22 mouse cellular contexts compared by ENCODE assay signal in the genomic region with DNA sequence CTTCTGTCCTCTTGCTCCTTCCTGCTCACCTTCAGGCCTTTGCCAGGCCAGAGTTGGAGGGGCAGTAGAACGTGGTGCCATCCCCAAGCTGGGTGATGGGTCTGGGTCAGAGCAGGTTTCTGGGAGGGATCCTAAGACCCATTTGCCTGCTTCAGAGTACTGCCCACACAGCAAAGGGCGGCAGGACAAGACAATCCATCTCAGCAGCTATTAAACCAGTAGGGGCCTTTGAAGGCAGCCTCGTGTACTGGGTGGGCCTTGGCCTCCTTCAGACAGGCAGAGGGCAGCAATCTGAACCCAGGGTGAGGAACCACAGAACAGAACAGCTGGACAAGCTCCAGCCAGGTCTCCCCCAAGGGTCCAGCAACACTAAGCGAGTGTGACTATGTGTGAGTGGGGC. TPM values are rescaled to one million over a fixed set of nuclear protein-coding genes. Genes with fewer than 3 reads are reported as not detected.
DNase-seq lines count a peak whose midpoint lies in the region; ATAC-seq and TF ChIP-seq lines count a peak whose summit lies in the region.
"Had no signal": no experiment of that assay in that cellular context is flagged by ENCODE, and none has a peak within 500 bp of the region (broad histone marks: within the 10 kb centered on the region; RNA-seq: fewer than 3 reads in every experiment).

No protein-coding gene starts in this region.

- TF ChIP-seq CTCF in gastrocnemius, adult 2 months (IDR thresholded peaks at IDR 0.05), result no peak
- TF ChIP-seq CTCF in midbrain, postnatal 0 days (IDR thresholded peaks at IDR 0.05), result no peak

- 0 out of 2 replicates have a peak overlapping the region, but pooled peaks have one; percentile 7 for H3K9ac ChIP-seq in kidney, embryonic 15.5 days
- H3K9ac ChIP-seq in liver, embryonic 13.5 days, result peak overlapping the region; percentile 74
- H3K9ac ChIP-seq in liver, embryonic 11.5 days (ENCODE audit: low read depth, low read length), result no peak overlapping the region
- no peak overlapping the region; the same call in 1 of the 2 replicates for H3K9ac ChIP-seq in liver, embryonic 16.5 days (ENCODE audit: low read depth, low read length)
- no peak overlapping the region for H3K9ac ChIP-seq in midbrain, postnatal 0 days (replicated peaks; ENCODE audit: low read length, poor library complexity, severe bottlenecking)
- H3K9ac ChIP-seq: embryonic facial prominence, embryonic 13.5 days; forebrain, embryonic 12.5 days; hindbrain, embryonic 14.5 days; intestine, embryonic 15.5 days had no signal

- WGBS in kidney, embryonic 15.5 days, result 65% methylated on average over 4 of the region's 4 CpGs
- WGBS in liver, embryonic 13.5 days (ENCODE audit: insufficient replicate concordance), result 74% methylated on average over 4 of the region's 4 CpGs
- WGBS in liver, embryonic 11.5 days, result 84% methylated on average over 4 of the region's 4 CpGs
- WGBS in liver, embryonic 16.5 days (ENCODE audit: insufficient replicate concordance), result 76% methylated on average over 4 of the region's 4 CpGs
- WGBS in midbrain, postnatal 0 days, result 90% methylated on average over 4 of the region's 4 CpGs

- peak overlapping the region; percentile 77 for H3K27ac ChIP-seq in gastrocnemius, adult 2 months
- H3K27ac ChIP-seq in kidney, embryonic 15.5 days, result no peak overlapping the region
- H3K27ac ChIP-seq in liver, embryonic 13.5 days, result peak overlapping the region; percentile 94
- no peak overlapping the region for H3K27ac ChIP-seq in liver, embryonic 11.5 days (ENCODE audit: low read depth, low read length)
- H3K27ac ChIP-seq in liver, embryonic 16.5 days (ENCODE audit: low read length), result peak overlapping the region; percentile 76; the same call in 1 of the 2 replicates
- no peak overlapping the region for H3K27ac ChIP-seq in midbrain, postnatal 0 days (ENCODE audit: low read depth, low read length)
- H3K27ac ChIP-seq: embryonic facial prominence, embryonic 13.5 days; forebrain, embryonic 12.5 days; hindbrain, embryonic 14.5 days; intestine, embryonic 15.5 days had no signal

- intact Hi-C loops in gastrocnemius, adult 2 months (cut with DNase I), result no loop called here
- intact Hi-C loops in gastrocnemius, postnatal 14 days (cut with DNase I; ENCODE audit: low total_unique reads), result no loop called here

- H3K36me3 ChIP-seq in kidney, embryonic 15.5 days, result peaks cover 57% of the 10 kb centered on the region
- peaks cover 70% of the 10 kb centered on the region for H3K36me3 ChIP-seq in liver, embryonic 13.5 days
- peaks cover 41% of the 10 kb centered on the region for H3K36me3 ChIP-seq in liver, embryonic 11.5 days (ENCODE audit: control insufficient read depth, insufficient read depth, low read length)
- H3K36me3 ChIP-seq in liver, embryonic 16.5 days (ENCODE audit: control insufficient read depth, insufficient read depth), result peaks cover 50% of the 10 kb centered on the region
- peaks cover 48% of the 10 kb centered on the region for H3K36me3 ChIP-seq in midbrain, postnatal 0 days (ENCODE audit: insufficient read depth, low read length)

- H3K4me2 ChIP-seq in kidney, embryonic 15.5 days, result no peak overlapping the region
- no peak overlapping the region for H3K4me2 ChIP-seq in liver, embryonic 13.5 days
- no peak overlapping the region for H3K4me2 ChIP-seq in liver, embryonic 11.5 days
- H3K4me2 ChIP-seq in liver, embryonic 16.5 days (ENCODE audit: low read depth, low read length), result no peak overlapping the region
- H3K4me2 ChIP-seq in midbrain, postnatal 0 days (ENCODE audit: low read depth, low read length, poor library complexity, severe bottlenecking), result no peak overlapping the region
- H3K4me2 ChIP-seq: embryonic facial prominence, embryonic 13.5 days; forebrain, embryonic 12.5 days; hindbrain, embryonic 14.5 days; intestine, embryonic 15.5 days had no signal

- 0 out of 2 replicates have a peak overlapping the region, but pooled peaks have one; percentile 7 for H3K4me3 ChIP-seq in gastrocnemius, adult 2 months
- H3K4me3 ChIP-seq in kidney, embryonic 15.5 days (replicated peaks), result no peak overlapping the region
- H3K4me3 ChIP-seq in liver, embryonic 13.5 days (replicated peaks), result no peak overlapping the region
- H3K4me3 ChIP-seq in liver, embryonic 11.5 days (ENCODE audit: low read depth, low read length), result no peak overlapping the region
- H3K4me3 ChIP-seq in liver, embryonic 16.5 days (ENCODE audit: low read depth, low read length), result no peak overlapping the region
- H3K4me3 ChIP-seq in midbrain, postnatal 0 days (ENCODE audit: low read depth, low read length), result no peak overlapping the region
- H3K4me3 ChIP-seq: embryonic facial prominence, embryonic 13.5 days; forebrain, embryonic 12.5 days; heart, adult 2 months; hindbrain, embryonic 10.5 days; intestine, embryonic 15.5 days had no signal

- DNase-seq in gastrocnemius, adult 2 months, result no peak
- DNase-seq in gastrocnemius, postnatal 14 days, result no peak
- no peak for DNase-seq in kidney, postnatal 25 days
- no peak for DNase-seq in liver, embryonic 13.5 days
- DNase-seq in liver, embryonic 11.5 days (ENCODE audit: low spot score), result no peak
- no peak for DNase-seq in midbrain, postnatal 0 days (ENCODE audit: low spot score)

- H3K9me3 ChIP-seq in kidney, embryonic 15.5 days (replicated peaks), result no peaks in the 10 kb centered on the region
- H3K9me3 ChIP-seq in liver, embryonic 13.5 days (replicated peaks), result no peaks in the 10 kb centered on the region
- H3K9me3 ChIP-seq in liver, embryonic 11.5 days (ENCODE audit: control insufficient read depth, low read length), result no peaks in the 10 kb centered on the region
- no peaks in the 10 kb centered on the region for H3K9me3 ChIP-seq in liver, embryonic 16.5 days (replicated peaks; ENCODE audit: control insufficient read depth, low read length)
- H3K9me3 ChIP-seq in midbrain, postnatal 0 days (ENCODE audit: low read length), result no peaks in the 10 kb centered on the region
- H3K9me3 ChIP-seq: embryonic facial prominence, embryonic 13.5 days; forebrain, embryonic 12.5 days; hindbrain, embryonic 10.5 days; intestine, embryonic 15.5 days had no signal

- peaks cover 23% of the 10 kb centered on the region for H3K27me3 ChIP-seq in kidney, embryonic 15.5 days
- peaks cover 33% of the 10 kb centered on the region for H3K27me3 ChIP-seq in liver, embryonic 13.5 days
- H3K27me3 ChIP-seq in liver, embryonic 11.5 days (replicated peaks; ENCODE audit: control insufficient read depth, insufficient read depth, low read length), result peaks cover 23% of the 10 kb centered on the region
- peaks cover 25% of the 10 kb centered on the region for H3K27me3 ChIP-seq in liver, embryonic 16.5 days (ENCODE audit: control insufficient read depth, insufficient read depth, low read depth, low read length)
- peaks cover 12% of the 10 kb centered on the region; the same call in 1 of the 2 replicates for H3K27me3 ChIP-seq in midbrain, postnatal 0 days (ENCODE audit: insufficient read depth, low read length)

- ATAC-seq in kidney, embryonic 15.5 days (replicated peaks; ENCODE audit: low FRiP score), result no peak
- no peak for ATAC-seq in liver, embryonic 13.5 days (ENCODE audit: low read depth)
- no peak for ATAC-seq in liver, embryonic 11.5 days (replicated peaks; ENCODE audit: low FRiP score)
- no peak for ATAC-seq in liver, embryonic 16.5 days (ENCODE audit: low read depth)
- no peak for ATAC-seq in midbrain, postnatal 0 days (ENCODE audit: low FRiP score)
- ATAC-seq: forebrain, embryonic 16.5 days; intestine, embryonic 15.5 days had no signal

- peaks cover 29% of the 10 kb centered on the region for H3K4me1 ChIP-seq in kidney, embryonic 15.5 days
- peaks cover 94% of the 10 kb centered on the region for H3K4me1 ChIP-seq in liver, embryonic 13.5 days (replicated peaks)
- peaks cover 51% of the 10 kb centered on the region for H3K4me1 ChIP-seq in liver, embryonic 11.5 days (replicated peaks; ENCODE audit: control insufficient read depth, insufficient read depth, low read length)
- H3K4me1 ChIP-seq in liver, embryonic 16.5 days (ENCODE audit: control insufficient read depth, low read depth, low read length), result peaks cover 64% of the 10 kb centered on the region
- H3K4me1 ChIP-seq in midbrain, postnatal 0 days (ENCODE audit: insufficient read depth, low read length), result no peaks in the 10 kb centered on the region

RNA-seq across cellular contexts. Expression of a gene that starts 2.5 kb away (rescaled TPM):
- 1 to 10 TPM; 3.0 to 4.1 TPM for total RNA-seq in gastrocnemius, adult 2 months (2021)
- 1 to 10 TPM; 6.7 to 8.4 TPM for total RNA-seq in gastrocnemius, postnatal 14 days (2021)
- 1.8 and 2.3 TPM in 2 replicates for polyA plus RNA-seq in kidney, embryonic 15.5 days (2015; fragmentation: Nextera tagmentation; extraction: Ambion mirVana)
- 1.5 and 1.8 TPM in 2 replicates for polyA plus RNA-seq in liver, embryonic 13.5 days (2015; fragmentation: Nextera tagmentation; extraction: Ambion mirVana)
- polyA plus RNA-seq in liver, embryonic 11.5 days (2014; fragmentation: Nextera tagmentation; extraction: Ambion mirVana), result 1.8 and 2.4 TPM in 2 replicates
- polyA plus RNA-seq in liver, embryonic 16.5 days (2015; fragmentation: Nextera tagmentation; extraction: Ambion mirVana), result 1.6 and 2.0 TPM in 2 replicates
- total RNA-seq in midbrain, postnatal 0 days (2014; rRNA removed), result 16.4 and 21.8 TPM in 2 replicates
- polyA plus RNA-seq in midbrain, postnatal 0 days (2015; fragmentation: Nextera tagmentation; extraction: Ambion mirVana), result 20.8 and 23.5 TPM in 2 replicates

RNA-seq across cellular contexts. Expression of a gene that starts 6.4 kb away (rescaled TPM):
- total RNA-seq in gastrocnemius, adult 2 months (2021), result 1 to 10 TPM; 1.5 to 1.8 TPM
- total RNA-seq in gastrocnemius, postnatal 14 days (2021), result 1 to 10 TPM; 1.0 to 4.1 TPM
- 1.2 and 2.5 TPM in 2 replicates for polyA plus RNA-seq in kidney, embryonic 15.5 days (2015; fragmentation: Nextera tagmentation; extraction: Ambion mirVana)
- polyA plus RNA-seq in liver, embryonic 13.5 days (2015; fragmentation: Nextera tagmentation; extraction: Ambion mirVana), result 0.61 TPM in 1 of 2 replicates, not detected in the other
- not detected in 2 replicates for polyA plus RNA-seq in liver, embryonic 11.5 days (2014; fragmentation: Nextera tagmentation; extraction: Ambion mirVana)
- polyA plus RNA-seq in liver, embryonic 16.5 days (2015; fragmentation: Nextera tagmentation; extraction: Ambion mirVana), result 1.4 and 1.8 TPM in 2 replicates
- total RNA-seq in midbrain, postnatal 0 days (2014; rRNA removed), result 3.3 TPM in 1 of 2 replicates, not detected in the other
- not detected in 2 replicates for polyA plus RNA-seq in midbrain, postnatal 0 days (2015; fragmentation: Nextera tagmentation; extraction: Ambion mirVana)
- polyA plus RNA-seq: embryonic facial prominence, embryonic 13.5 days; forebrain, embryonic 16.5 days; heart, adult 2 months; heart, embryonic 14.5 days; hindbrain, embryonic 14.5 days had no signal

RNA-seq across cellular contexts. Expression of a gene that starts 11.7 kb away (rescaled TPM):
- total RNA-seq in gastrocnemius, adult 2 months (2021), result 100 to 1,000 TPM; 411 to 467 TPM
- total RNA-seq in gastrocnemius, postnatal 14 days (2021), result 100 to 1,000 TPM; 268 to 284 TPM
- 294 and 312 TPM in 2 replicates for polyA plus RNA-seq in kidney, embryonic 15.5 days (2015; fragmentation: Nextera tagmentation; extraction: Ambion mirVana)
- 297 and 306 TPM in 2 replicates for polyA plus RNA-seq in liver, embryonic 13.5 days (2015; fragmentation: Nextera tagmentation; extraction: Ambion mirVana)
- 316 and 340 TPM in 2 replicates for polyA plus RNA-seq in liver, embryonic 11.5 days (2014; fragmentation: Nextera tagmentation; extraction: Ambion mirVana)
- polyA plus RNA-seq in liver, embryonic 16.5 days (2015; fragmentation: Nextera tagmentation; extraction: Ambion mirVana), result 408 and 415 TPM in 2 replicates
- 520 and 652 TPM in 2 replicates for total RNA-seq in midbrain, postnatal 0 days (2014; rRNA removed)
- polyA plus RNA-seq in midbrain, postnatal 0 days (2015; fragmentation: Nextera tagmentation; extraction: Ambion mirVana), result 320 and 345 TPM in 2 replicates

RNA-seq across cellular contexts. Expression of a gene that starts 58.6 kb away (rescaled TPM):
- not detected for total RNA-seq in gastrocnemius, adult 2 months (2021)
- total RNA-seq in gastrocnemius, postnatal 14 days (2021), result not detected
- 0.62 and 1.3 TPM in 2 replicates for polyA plus RNA-seq in kidney, embryonic 15.5 days (2015; fragmentation: Nextera tagmentation; extraction: Ambion mirVana)
- not detected in 2 replicates for polyA plus RNA-seq in liver, embryonic 13.5 days (2015; fragmentation: Nextera tagmentation; extraction: Ambion mirVana)
- 0.41 and 0.42 TPM in 2 replicates for polyA plus RNA-seq in liver, embryonic 11.5 days (2014; fragmentation: Nextera tagmentation; extraction: Ambion mirVana)
- 0.14 TPM in 1 of 2 replicates, not detected in the other for polyA plus RNA-seq in liver, embryonic 16.5 days (2015; fragmentation: Nextera tagmentation; extraction: Ambion mirVana)
- not detected in 2 replicates for total RNA-seq in midbrain, postnatal 0 days (2014; rRNA removed)
- polyA plus RNA-seq in midbrain, postnatal 0 days (2015; fragmentation: Nextera tagmentation; extraction: Ambion mirVana), result not detected in 2 replicates
- total RNA-seq: adrenal gland, postnatal 10 days; gastrocnemius, adult 18-20 months; gastrocnemius, postnatal 4 days; heart, adult 2 months; heart, postnatal 14 days had no signal
- polyA plus RNA-seq: cortical plate, adult 2 months; forebrain, embryonic 12.5 days; forebrain, embryonic 16.5 days; frontal cortex, adult 2 months; heart, adult 2 months; heart, embryonic 14.5 days; hindbrain, embryonic 10.5 days; hindbrain, embryonic 14.5 days had no signal

Comparison
In these comparisons a context has a peak if more than half of its experiments do, and no peak if none do; other contexts are left out.
1. H3K27ac ChIP-seq: peak in gastrocnemius, adult 2 months (single experiment), liver, embryonic 13.5 days (single experiment) and liver, embryonic 16.5 days (single experiment); none in kidney, embryonic 15.5 days (single experiment), liver, embryonic 11.5 days (single experiment) and midbrain, postnatal 0 days (single experiment).
2. H3K9ac ChIP-seq: peak in kidney, embryonic 15.5 days (single experiment) and liver, embryonic 13.5 days (single experiment); none in liver, embryonic 11.5 days (single experiment), liver, embryonic 16.5 days (single experiment) and midbrain, postnatal 0 days (single experiment).